ENCODE assay signal across 9 mouse cellular contexts in genomic region chr3:36613908-36614255, GRCm38 (mm10). TPM values are rescaled to one million over a fixed set of nuclear protein-coding genes. Genes with fewer than 3 reads are reported as not detected.
DNase-seq lines count a peak whose midpoint lies in the region; ATAC-seq lines count a peak whose summit lies in the region.
"Had no signal": no experiment of that assay in that cellular context is flagged by ENCODE, and none has a peak within 500 bp of the region (broad histone marks: within the 10 kb centered on the region; RNA-seq: fewer than 3 reads in every experiment).

No protein-coding gene starts in this region.

- H3K4me3 ChIP-seq in heart, embryonic 14.5 days (ENCODE audit: control insufficient read depth in 1 of 2, insufficient read depth in 1 of 2, low read depth in 1 of 2, low read length in 2 of 2): no peak overlapping the region; a peak in 1 of 4 replicates
- no peak overlapping the region for H3K4me3 ChIP-seq in neural tube, embryonic 12.5 days
- peak overlapping the region; percentile 78; the same call in 1 of the 2 replicates for H3K4me3 ChIP-seq in neural tube, embryonic 15.5 days (replicated peaks)

- no peak for ATAC-seq in heart, embryonic 14.5 days (ENCODE audit: insufficient number of reproducible peaks, insufficient read depth, low FRiP score, low read depth)
- ATAC-seq in neural tube, embryonic 12.5 days (ENCODE audit: low FRiP score, low read depth): no peak
- no peak for ATAC-seq in neural tube, embryonic 15.5 days (ENCODE audit: low FRiP score)
- ATAC-seq in activated CD4-positive, CD25-positive, alpha-beta regulatory T cell, adult 4 months: no peak

- no peaks in the 10 kb centered on the region for H3K9me3 ChIP-seq in heart, embryonic 14.5 days (ENCODE audit: control insufficient read depth, low read length)
- no peaks in the 10 kb centered on the region for H3K9me3 ChIP-seq in neural tube, embryonic 12.5 days
- no peaks in the 10 kb centered on the region for H3K9me3 ChIP-seq in neural tube, embryonic 15.5 days (replicated peaks)
- H3K9me3 ChIP-seq: G1E had no signal

- no peak for DNase-seq in heart, adult 8-10 months (ENCODE audit: low spot score)
- DNase-seq in neural tube, embryonic 10.5 days (ENCODE audit: extremely low spot score, low spot score): no peak
- DNase-seq in heart, postnatal 4 days: peak; percentile 15
- no peak for DNase-seq in right cerebral cortex, postnatal 14 days

- H3K36me3 ChIP-seq in heart, embryonic 14.5 days (ENCODE audit: control insufficient read depth, insufficient read depth, low read length): 0 out of 2 replicates have a peak, but pooled peaks cover 4% of the 10 kb centered on the region
- H3K36me3 ChIP-seq in neural tube, embryonic 12.5 days: no peaks in the 10 kb centered on the region
- H3K36me3 ChIP-seq in neural tube, embryonic 15.5 days: no peaks in the 10 kb centered on the region

- no peaks in the 10 kb centered on the region for H3K4me1 ChIP-seq in heart, embryonic 14.5 days (ENCODE audit: control insufficient read depth in 2 of 2, insufficient read depth in 2 of 2, low read length in 2 of 2)
- H3K4me1 ChIP-seq in neural tube, embryonic 12.5 days: peaks cover 2% of the 10 kb centered on the region; the same call in 1 of the 2 replicates
- H3K4me1 ChIP-seq in neural tube, embryonic 15.5 days: peaks cover 15% of the 10 kb centered on the region

- peak overlapping the region; percentile 79 for H3K4me2 ChIP-seq in heart, embryonic 14.5 days (ENCODE audit: low read length)
- H3K4me2 ChIP-seq in neural tube, embryonic 12.5 days (replicated peaks): peak overlapping the region; percentile 68
- H3K4me2 ChIP-seq in neural tube, embryonic 15.5 days: peak overlapping the region; percentile 68

- 61% methylated on average over 5 of the region's 5 CpGs for WGBS in heart, embryonic 14.5 days
- WGBS in neural tube, embryonic 12.5 days: 76% methylated on average over 5 of the region's 5 CpGs
- WGBS in neural tube, embryonic 15.5 days: 64% methylated on average over 4 of the region's 5 CpGs

- H3K9ac ChIP-seq in heart, embryonic 14.5 days (ENCODE audit: low read length): no peak overlapping the region; the same call in 1 of the 2 replicates
- no peak overlapping the region for H3K9ac ChIP-seq in neural tube, embryonic 12.5 days
- no peak overlapping the region for H3K9ac ChIP-seq in neural tube, embryonic 15.5 days (replicated peaks)

- H3K27ac ChIP-seq in heart, embryonic 14.5 days (replicated peaks in 1 of 2; ENCODE audit: control insufficient read depth in 1 of 2, insufficient read depth in 1 of 2, low read depth in 2 of 2, low read length in 2 of 2): no peak overlapping the region
- no peak overlapping the region for H3K27ac ChIP-seq in neural tube, embryonic 12.5 days
- H3K27ac ChIP-seq in neural tube, embryonic 15.5 days (replicated peaks): peak overlapping the region; percentile 89; the same call in 1 of the 2 replicates

- H3K27me3 ChIP-seq in heart, embryonic 14.5 days (ENCODE audit: control insufficient read depth, insufficient read depth, low read length): no peaks in the 10 kb centered on the region
- H3K27me3 ChIP-seq in neural tube, embryonic 12.5 days (replicated peaks): no peaks in the 10 kb centered on the region
- H3K27me3 ChIP-seq in neural tube, embryonic 15.5 days (replicated peaks): no peaks in the 10 kb centered on the region

RNA-seq across cellular contexts. Expression of gene Bbs7, which starts 0.6 kb away (rescaled TPM):
- polyA plus RNA-seq in heart, embryonic 14.5 days (2014; fragmentation: Nextera tagmentation; extraction: Ambion mirVana): 9.4 and 9.7 TPM in 2 replicates
- total RNA-seq in heart, adult 8-10 months (2022): 1 to 10 TPM; 5.9 to 7.7 (median 6.3) TPM
- 19.2 and 19.8 TPM in 2 replicates for polyA plus RNA-seq in neural tube, embryonic 12.5 days (2016; fragmentation: Nextera tagmentation; extraction: Ambion mirVana)
- 1 to 10 TPM; 8.9 to 9.9 TPM for total RNA-seq in heart, postnatal 4 days (2021)
- 23.3 and 23.6 TPM in 2 replicates for polyA plus RNA-seq in neural tube, embryonic 15.5 days (2015; fragmentation: Nextera tagmentation; extraction: Ambion mirVana)
- polyA plus RNA-seq in activated CD4-positive, CD25-positive, alpha-beta regulatory T cell, adult 4 months (2017; shearing (Covaris generic)): under 1 TPM in 1 of 2 experiments, not detected in 1; 0.17 TPM

RNA-seq across cellular contexts. Expression of gene Ccna2, which starts 41.9 kb away (rescaled TPM):
- polyA plus RNA-seq in heart, embryonic 14.5 days (2014; fragmentation: Nextera tagmentation; extraction: Ambion mirVana): 196 and 199 TPM in 2 replicates
- total RNA-seq in heart, adult 8-10 months (2022): 1 to 10 TPM in 1 of 4 experiments, under 1 TPM in 3; 0.25 to 1.3 (median 0.59) TPM
- 135 and 139 TPM in 2 replicates for polyA plus RNA-seq in neural tube, embryonic 12.5 days (2016; fragmentation: Nextera tagmentation; extraction: Ambion mirVana)
- 100 to 1,000 TPM in 1 of 2 experiments, 10 to 100 TPM in 1; 95.4 to 106 TPM for total RNA-seq in heart, postnatal 4 days (2021)
- 21.2 and 50.7 TPM in 2 replicates for polyA plus RNA-seq in neural tube, embryonic 15.5 days (2015; fragmentation: Nextera tagmentation; extraction: Ambion mirVana)
- 10 to 100 TPM; 14.7 to 15.1 TPM for polyA plus RNA-seq in activated CD4-positive, CD25-positive, alpha-beta regulatory T cell, adult 4 months (2017; shearing (Covaris generic))
